Mouse (Mus musculus) hindbrain, embryonic 12.5 days (tissue): ENCODE data around the gene Jchain. TPM values are rescaled to one million over a fixed set of nuclear protein-coding genes. Genes with fewer than 3 reads are reported as not detected.

Experiments used
- ATAC-seq: fragments of 200-750 bp; cut with Nextera tagmentation; 2 replicates; pipeline ENCODE4 v1.8.0; 2017; ENCODE audit warnings: moderate TSS enrichment; ENCODE audit not compliant: low FRiP score
- H3K27ac ChIP-seq: fragments of 300-500 bp; sonication (generic); 2 replicates; pipeline ENCODE4 v1.5.1; 2016; ENCODE audit warnings: mild to moderate bottlenecking
- H3K27me3 ChIP-seq: fragments of 300-500 bp; sonication (generic); 2 replicates; pipeline ENCODE4 v1.6.1; 2016; ENCODE audit warnings: mild to moderate bottlenecking
- H3K36me3 ChIP-seq: fragments of 300-500 bp; sonication (generic); 2 replicates; pipeline ENCODE4 v1.6.1; 2016; ENCODE audit warnings: mild to moderate bottlenecking
- H3K4me1 ChIP-seq: fragments of 300-500 bp; sonication (generic); 2 replicates; pipeline ENCODE4 v1.6.1; 2016
- H3K4me2 ChIP-seq: fragments of 300-500 bp; sonication (generic); replicated peaks from 2 replicates; pipeline ENCODE4 v1.6.1; 2016; ENCODE audit warnings: mild to moderate bottlenecking
- H3K4me3 ChIP-seq: fragments of 300-500 bp; sonication (generic); 2 replicates; pipeline ENCODE4 v1.5.1; 2016; ENCODE audit warnings: mild to moderate bottlenecking
- H3K9ac ChIP-seq: fragments of 300-500 bp; sonication (generic); 2 replicates; pipeline ENCODE4 v1.6.1; 2016; ENCODE audit warnings: mild to moderate bottlenecking, moderate library complexity
- H3K9me3 ChIP-seq: fragments of 300-500 bp; sonication (generic); replicated peaks from 2 replicates; pipeline ENCODE4 v1.6.1; 2016; ENCODE audit warnings: mild to moderate bottlenecking
- WGBS: fragments of 180-500 bp; shearing (Covaris S2); methylation state at CpG from one replicate; pipeline ENCODE4 v1.1.7; 2016; 5-methylcytosine and 5-hydroxymethylcytosine counted together
- polyA plus RNA-seq: library from polyadenylated mRNA; unstranded; fragments of >200 nt; fragmentation: Nextera tagmentation; extraction: Ambion mirVana; gene quantifications from 2 replicates; pipeline ENCODE4 v1.2.1, GENCODE M21; 2016

The Jchain gene
- polyA plus RNA-seq, 1 experiment from 2014 or later, result 0.35 TPM

- Histone ChIP-seq H3K4me1 (no peaks in the 10 kb centered on the region), H3K27me3 (no peaks in the 10 kb centered on the region), H3K36me3 (no peaks in the 10 kb centered on the region), H3K4me3 (no peak overlapping the region), H3K9me3 (no peaks in the 10 kb centered on the region), H3K9ac (no peak overlapping the region), H3K27ac (no peak overlapping the region), H3K4me2 (no peak overlapping the region)
- ATAC-seq, result no peak
- 58% methylated on average over 5 of the region's 5 CpGs for WGBS
Measured at GRCm38 (mm10) chr5:88491111-88491510, 36.6 kb downstream of the Jchain start.

- Histone ChIP-seq H3K9ac (no peak overlapping the region), H3K36me3 (no peaks in the 10 kb centered on the region), H3K4me2 (no peak overlapping the region), H3K9me3 (no peaks in the 10 kb centered on the region), H3K27ac (no peak overlapping the region), H3K27me3 (no peaks in the 10 kb centered on the region), H3K4me1 (no peaks in the 10 kb centered on the region), H3K4me3 (no peak overlapping the region)
- ATAC-seq, result no peak
- 71% methylated on average over 2 of the region's 2 CpGs for WGBS
Measured at GRCm38 (mm10) chr5:88489004-88489403, 38.7 kb downstream of the Jchain start.

GRCm38 (mm10) chr5:88487675-88488074 is 40.0 kb downstream of the Jchain start, which contains the start of gene Enam:
Gene Enam (plus strand): TSS chr5:88487975.
- H3K4me2 ChIP-seq, result no peak within 1 kb of the TSS
- H3K9ac ChIP-seq, result no peak within 1 kb of the TSS
- H3K36me3 ChIP-seq, result no peaks in the 10 kb centered on the region
- no peak for ATAC-seq
- H3K4me3 ChIP-seq, result no peak within 1 kb of the TSS
- H3K27me3 ChIP-seq, result no peaks in the 10 kb centered on the region
- H3K9me3 ChIP-seq, result no peaks in the 10 kb centered on the region
- H3K4me1 ChIP-seq, result no peaks in the 10 kb centered on the region
- no peak within 1 kb of the TSS for H3K27ac ChIP-seq

Other genes with a start within 250 kb of the Jchain start
- not detected in 2 replicates for gene Prol1, start 210.6 kb downstream of the Jchain start, polyA plus RNA-seq
- not detected in 2 replicates for gene Amtn, start 151.8 kb downstream of the Jchain start, polyA plus RNA-seq
- gene Ambn, start 71.9 kb downstream of the Jchain start, polyA plus RNA-seq, result not detected in 2 replicates
- not detected in 2 replicates for gene Enam, start 39.9 kb downstream of the Jchain start, polyA plus RNA-seq
- 60.9 and 62.7 TPM in 2 replicates for gene Utp3, start 26.6 kb upstream of the Jchain start, polyA plus RNA-seq
- gene Rufy3, start 37.1 kb upstream of the Jchain start, polyA plus RNA-seq, result 229 and 258 TPM in 2 replicates
- 88.6 and 88.9 TPM in 2 replicates for gene Grsf1, start 148.3 kb upstream of the Jchain start, polyA plus RNA-seq
- gene Mob1b, start 193.0 kb upstream of the Jchain start, polyA plus RNA-seq, result 14.7 and 16.2 TPM in 2 replicates
- gene Dck, start 237.1 kb upstream of the Jchain start, polyA plus RNA-seq, result 90.8 and 92.2 TPM in 2 replicates